Comparison of ENCODE assay signal across 22 mouse cellular contexts in the genomic region with DNA sequence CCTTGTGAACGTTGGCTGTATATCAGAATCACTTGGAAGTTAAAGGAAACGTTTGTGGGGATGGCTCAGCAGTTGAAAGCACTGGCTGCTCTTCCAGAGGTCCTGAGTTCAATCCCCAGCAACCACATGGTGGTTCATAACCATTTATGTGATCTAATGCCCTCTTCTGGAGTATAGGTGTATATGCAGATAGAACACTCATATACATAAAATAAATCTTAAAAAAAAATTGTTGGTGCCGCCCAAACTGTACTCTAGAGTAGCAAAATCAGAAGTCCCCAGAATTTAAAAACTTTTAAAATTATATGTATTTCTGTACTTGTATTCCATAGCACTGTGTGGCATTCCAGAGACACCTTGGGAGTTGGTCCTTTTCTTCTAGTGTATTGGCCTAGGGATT. TPM values are rescaled to one million over a fixed set of nuclear protein-coding genes. Genes with fewer than 3 reads are reported as not detected.
DNase-seq lines count a peak whose midpoint lies in the region; ATAC-seq and TF ChIP-seq lines count a peak whose summit lies in the region.
"Had no signal": no experiment of that assay in that cellular context is flagged by ENCODE, and none has a peak within 500 bp of the region (broad histone marks: within the 10 kb centered on the region; RNA-seq: fewer than 3 reads in every experiment).

No protein-coding gene starts in this region.

- TF ChIP-seq CTCF in liver, postnatal 0 days (IDR thresholded peaks at IDR 0.05; ENCODE audit: low read depth), result peak; percentile 40
- peak in 1 of 2 experiments; percentile 49; a peak in 2 of 4 replicates for TF ChIP-seq CTCF in CH12.LX (conservative IDR thresholded peaks at IDR 0.05 in 1 of 2, IDR thresholded peaks at IDR 0.05 in 1 of 2; ENCODE audit: low read depth in 2 of 2, low read length in 2 of 2)

- no peaks in the 10 kb centered on the region for H3K9me3 ChIP-seq in liver, postnatal 0 days (ENCODE audit: low read length)
- H3K9me3 ChIP-seq in CH12.LX (replicated peaks; ENCODE audit: low read length), result no peaks in the 10 kb centered on the region
- H3K9me3 ChIP-seq: embryonic facial prominence, embryonic 15.5 days; heart, embryonic 15.5 days; limb, embryonic 15.5 days had no signal

- ATAC-seq in liver, postnatal 0 days, result no peak
- ATAC-seq: hindbrain, postnatal 0 days had no signal

- no peak overlapping the region for H3K4me2 ChIP-seq in liver, postnatal 0 days (ENCODE audit: low read depth, low read length)
- no peak overlapping the region for H3K4me2 ChIP-seq in CH12.LX (ENCODE audit: insufficient read depth, low read depth, poor library complexity, severe bottlenecking)
- H3K4me2 ChIP-seq: embryonic facial prominence, embryonic 15.5 days; heart, embryonic 15.5 days; limb, embryonic 15.5 days had no signal

- no peak for DNase-seq in liver, postnatal 0 days
- DNase-seq in liver, result no peak
- DNase-seq in B cell, adult 2 months, result peak; percentile 27 to 33
- no peak for DNase-seq in CH12.LX (ENCODE audit: extremely low read depth)
- DNase-seq in naive thymus-derived CD4-positive, alpha-beta T cell, adult 2 months (ENCODE audit: low read depth), result peak; percentile 36
- no peak for DNase-seq in left cerebral cortex, postnatal 25 days (ENCODE audit: low spot score in 2 of 2)
- no peak for DNase-seq in embryo, embryonic 9.5 days (ENCODE audit: extremely low spot score)
- no peak for DNase-seq in cerebellum, postnatal 25 days
- DNase-seq: adrenal gland, postnatal 25 days; cerebellum, adult 11 months; cerebellum, postnatal 10 days; embryo, embryonic 11 days; heart, adult 18-20 months; kidney, adult 2 months; kidney, postnatal 25 days; layer of hippocampus, adult 9-11 months; lung, postnatal 14 days; right cerebral cortex, postnatal 4 days had no signal

- H3K27ac ChIP-seq in liver, postnatal 0 days (ENCODE audit: low read depth), result no peak overlapping the region
- H3K27ac ChIP-seq in CH12.LX (ENCODE audit: insufficient read depth, low read depth), result no peak overlapping the region
- H3K27ac ChIP-seq: embryonic facial prominence, embryonic 15.5 days; heart, embryonic 15.5 days; hindbrain, postnatal 0 days; limb, embryonic 15.5 days had no signal

- TF ChIP-seq POLR2A in CH12.LX (IDR thresholded peaks at IDR 0.05; ENCODE audit: low read depth, low read length), result no peak

- no peaks in the 10 kb centered on the region for H3K27me3 ChIP-seq in liver, postnatal 0 days (ENCODE audit: insufficient read depth, low read length)
- H3K27me3 ChIP-seq in CH12.LX (replicated peaks), result no peaks in the 10 kb centered on the region
- H3K27me3 ChIP-seq: embryonic facial prominence, embryonic 15.5 days; heart, embryonic 15.5 days; limb, embryonic 15.5 days had no signal

- intact Hi-C loops in left cerebral cortex, postnatal 25 days (cut with DNase I), result no loop called here

- TF ChIP-seq RAD21 in CH12.LX (IDR thresholded peaks at IDR 0.05; ENCODE audit: low read depth, low read length), result peak; percentile 25

- H3K4me1 ChIP-seq in liver, postnatal 0 days (ENCODE audit: insufficient read depth), result peaks cover 8% of the 10 kb centered on the region
- H3K4me1 ChIP-seq in CH12.LX (ENCODE audit: control insufficient read depth in 1 of 2, insufficient read depth in 2 of 2), result peaks cover 7 to 43% of the 10 kb centered on the region in 2 experiments

- dilution Hi-C loops in CH12.LX (cut with MboI; ENCODE audit: extremely low pct_ligation_motif_present, extremely low pct_unique_long_range_greater_than_20kb, low sequenced_read_pairs), result no loop called here

- 61% methylated on average over 3 of the region's 3 CpGs for WGBS in liver, postnatal 0 days (ENCODE audit: insufficient replicate concordance)

- no peak for TF ChIP-seq EP300 in liver, postnatal 0 days (IDR thresholded peaks at IDR 0.05; ENCODE audit: low read depth)
- no peak for TF ChIP-seq EP300 in CH12.LX (IDR thresholded peaks at IDR 0.05; ENCODE audit: low read length)

- H3K36me3 ChIP-seq in liver, postnatal 0 days (replicated peaks; ENCODE audit: insufficient read depth, low read length), result 0 out of 2 replicates have a peak, but pooled peaks cover 5% of the 10 kb centered on the region
- H3K36me3 ChIP-seq in CH12.LX (replicated peaks in 1 of 2; ENCODE audit: control insufficient read depth in 1 of 2, insufficient read depth in 1 of 2, low read length in 1 of 2), result peaks cover 3 to 23% of the 10 kb centered on the region in 2 experiments
- H3K36me3 ChIP-seq: embryonic facial prominence, embryonic 15.5 days; heart, embryonic 15.5 days had no signal

- no peak overlapping the region for H3K4me3 ChIP-seq in liver, postnatal 0 days (ENCODE audit: low read depth, low read length)
- H3K4me3 ChIP-seq in CH12.LX (replicated peaks in 1 of 3; ENCODE audit: low read depth in 2 of 3, low read length in 2 of 3, poor library complexity in 1 of 3), result no peak overlapping the region
- H3K4me3 ChIP-seq: embryonic facial prominence, embryonic 15.5 days; heart, embryonic 15.5 days; limb, embryonic 15.5 days had no signal

- H3K9ac ChIP-seq in liver, postnatal 0 days (replicated peaks), result no peak overlapping the region
- no peak overlapping the region for H3K9ac ChIP-seq in CH12.LX (ENCODE audit: insufficient read depth, low read depth)
- H3K9ac ChIP-seq: embryonic facial prominence, embryonic 15.5 days; heart, embryonic 15.5 days; limb, embryonic 15.5 days had no signal

- H3K79me2 ChIP-seq in CH12.LX (replicated peaks; ENCODE audit: control insufficient read depth, extremely low read depth, insufficient read depth, poor library complexity, severe bottlenecking), result peaks cover 16% of the 10 kb centered on the region

- in situ Hi-C loops in CH12.LX (cut with MboI; ENCODE audit: low pct_ligation_motif_present, low pct_unique_long_range_greater_than_20kb, low sequenced_read_pairs), result no loop called here

TF ChIP-seq in CH12.LX, 34 proteins besides CTCF, POLR2A, EP300 and RAD21:
- no peak for TF ChIP-seq NELFE (IDR thresholded peaks at IDR 0.05; ENCODE audit: low read depth, low read length)
- TF ChIP-seq NRF1 (IDR thresholded peaks at IDR 0.05; ENCODE audit: low read depth, low read length), result no peak
- no peak for TF ChIP-seq MAZ (IDR thresholded peaks at IDR 0.05; ENCODE audit: low read depth, low read length)
- TF ChIP-seq ZC3H11A (IDR thresholded peaks at IDR 0.05; ENCODE audit: low read depth, low read length), result no peak
- peak; percentile 76; the same call in 1 of the 2 replicates for TF ChIP-seq MYC (IDR thresholded peaks at IDR 0.05; ENCODE audit: low read depth, low read length)
- no peak for TF ChIP-seq PAX5 (IDR thresholded peaks at IDR 0.05; ENCODE audit: low read length)
- no peak for TF ChIP-seq RCOR1 (conservative IDR thresholded peaks at IDR 0.05; ENCODE audit: low read depth, low read length)
- TF ChIP-seq ETS1 (conservative IDR thresholded peaks at IDR 0.05; ENCODE audit: low read depth, low read length), result no peak
- TF ChIP-seq ZNF384 (IDR thresholded peaks at IDR 0.05; ENCODE audit: low read depth, low read length), result peak; percentile 34; the same call in 1 of the 2 replicates
- TF ChIP-seq JUN (IDR thresholded peaks at IDR 0.05; ENCODE audit: insufficient read depth, low read depth, low read length), result no peak
- TF ChIP-seq JUND (conservative IDR thresholded peaks at IDR 0.05; ENCODE audit: low read depth, low read length), result no peak
- no peak for TF ChIP-seq USF2 (conservative IDR thresholded peaks at IDR 0.05; ENCODE audit: low read depth, low read length)
- no peak for TF ChIP-seq KAT2A (IDR thresholded peaks at IDR 0.05; ENCODE audit: insufficient replicate concordance, low read length)
- no peak for TF ChIP-seq MEF2A (IDR thresholded peaks at IDR 0.05; ENCODE audit: borderline replicate concordance, low read depth, low read length)
- peak; percentile 11; the same call in 1 of the 2 replicates for TF ChIP-seq SMC3 (IDR thresholded peaks at IDR 0.05; ENCODE audit: low read depth, low read length)
- no peak for TF ChIP-seq ZMIZ1 (IDR thresholded peaks at IDR 0.05; ENCODE audit: low read depth, low read length)

RNA-seq across cellular contexts. Expression of gene Rnf34, which starts 6.0 kb away (rescaled TPM):
- 8.0 and 8.3 TPM in 2 replicates for polyA plus RNA-seq in liver, postnatal 0 days (2015; fragmentation: Nextera tagmentation; extraction: Ambion mirVana)
- total RNA-seq in CH12.LX (2012; rRNA removed) (17.2 and 18.4 TPM in 2 replicates), CH12.LX (2014; rRNA removed) (24.1 and 24.6 TPM in 2 replicates)
- polyA plus RNA-seq in CH12.LX (2012; ENCODE audit: insufficient read length, low read depth), result 29.1 and 30.8 TPM in 2 replicates
- 10 to 100 TPM; 55.5 to 56.3 TPM for total RNA-seq in left cerebral cortex, postnatal 25 days (2021)

RNA-seq across cellular contexts. Expression of gene Anapc5, which starts 34.7 kb away (rescaled TPM):
- polyA plus RNA-seq in liver, postnatal 0 days (2015; fragmentation: Nextera tagmentation; extraction: Ambion mirVana), result 103 and 117 TPM in 2 replicates
- total RNA-seq in CH12.LX (2012; rRNA removed) (236 and 252 TPM in 2 replicates), CH12.LX (2014; rRNA removed) (247 and 258 TPM in 2 replicates)
- 261 and 280 TPM in 2 replicates for polyA plus RNA-seq in CH12.LX (2012; ENCODE audit: insufficient read length, low read depth)
- 100 to 1,000 TPM; 221 to 225 TPM for total RNA-seq in left cerebral cortex, postnatal 25 days (2021)

Comparison
In these comparisons a context has a peak if more than half of its experiments do, and no peak if none do; other contexts are left out.
1. DNase-seq: peak in B cell, adult 2 months (2 of 2) and naive thymus-derived CD4-positive, alpha-beta T cell, adult 2 months (single experiment); none in liver, postnatal 0 days (single experiment), liver (single experiment), CH12.LX (single experiment), left cerebral cortex, postnatal 25 days (0 of 2), embryo, embryonic 9.5 days (single experiment) and cerebellum, postnatal 25 days (0 of 2).